Mouse (Mus musculus): ENCODE data around the gene Plb1. TPM values are rescaled to one million over a fixed set of nuclear protein-coding genes. Genes with fewer than 3 reads are reported as not detected.

The Plb1 gene
- polyA plus RNA-seq (2012; rRNA removed): 0.10 and 0.34 TPM in 2 replicates

DNA sequence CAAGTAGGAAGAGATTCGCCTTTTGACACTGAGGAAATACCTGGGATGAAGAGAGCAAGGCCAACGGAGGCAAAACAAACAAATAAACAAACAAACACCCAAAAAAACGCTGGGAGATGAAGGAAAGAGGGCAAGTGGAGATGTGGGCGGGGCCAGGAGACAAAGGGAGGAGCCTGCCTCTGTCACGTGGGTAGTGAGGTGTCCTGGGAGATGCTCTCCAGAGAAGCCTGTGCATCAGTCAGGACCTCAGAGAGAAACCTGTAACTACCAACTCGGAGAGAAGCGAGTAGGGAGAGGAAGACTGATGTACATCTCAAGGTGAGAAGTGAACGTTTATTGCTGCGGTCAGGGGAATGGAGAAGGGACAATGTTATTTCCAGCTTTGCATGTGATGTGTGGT, at the start of gene Plb1:
Plb1 (plus strand) TSS at position 235 of the 400 bp plus-strand sequence.
- no peak for TF ChIP-seq CTCF (IDR thresholded peaks at IDR 0.05; ENCODE audit: borderline replicate concordance, extremely low read depth, insufficient read depth, insufficient read length)
- TF ChIP-seq POLR2A (IDR thresholded peaks at IDR 0.05; ENCODE audit: borderline replicate concordance, extremely low read depth, insufficient read depth, insufficient read length, poor library complexity, severe bottlenecking): no peak
- DNase-seq (ENCODE audit: low read depth): no peak

DNA sequence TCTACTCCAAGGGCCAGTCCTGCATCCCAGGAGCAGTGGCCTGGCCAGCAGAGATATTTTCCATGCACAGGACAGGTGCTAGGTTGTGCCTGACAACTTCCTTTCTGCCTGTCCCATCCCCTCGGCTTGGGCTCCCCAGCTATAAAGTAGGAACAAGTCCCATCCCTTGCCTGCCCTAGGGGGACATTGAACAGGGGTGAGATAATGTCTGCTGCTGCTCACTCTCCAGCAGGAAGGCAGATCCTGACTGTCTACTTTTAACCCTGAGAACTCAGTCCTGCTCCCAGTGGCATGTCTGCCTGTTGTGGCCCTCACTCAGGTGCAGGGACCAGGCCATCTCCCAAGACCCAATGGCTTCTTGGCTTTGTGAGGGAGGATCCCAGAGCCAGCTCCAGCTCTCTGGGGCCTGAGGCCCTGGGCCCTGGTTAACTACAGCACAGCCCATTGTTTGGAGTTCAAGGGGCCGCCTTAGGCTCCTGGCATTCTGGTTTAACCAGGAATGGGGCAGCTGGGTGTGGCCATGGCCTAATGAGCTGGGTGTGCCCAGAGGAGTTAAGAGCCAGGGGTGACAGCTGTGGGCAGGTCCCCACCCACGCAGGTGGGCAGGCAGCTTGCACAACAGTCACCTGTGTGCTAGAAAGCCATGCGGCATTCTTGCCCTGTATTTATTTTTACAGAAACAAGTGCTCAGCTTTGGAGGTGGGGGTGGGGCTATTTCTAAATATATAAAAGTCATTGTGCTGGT, 49.5 kb upstream of the Plb1 start:
- TF ChIP-seq POLR2A (IDR thresholded peaks at IDR 0.05; ENCODE audit: borderline replicate concordance, extremely low read depth, insufficient read depth, insufficient read length, poor library complexity, severe bottlenecking): no peak
- no peak for TF ChIP-seq CTCF (IDR thresholded peaks at IDR 0.05; ENCODE audit: borderline replicate concordance, extremely low read depth, insufficient read depth, insufficient read length)
- DNase-seq (ENCODE audit: low read depth): no peak

DNA sequence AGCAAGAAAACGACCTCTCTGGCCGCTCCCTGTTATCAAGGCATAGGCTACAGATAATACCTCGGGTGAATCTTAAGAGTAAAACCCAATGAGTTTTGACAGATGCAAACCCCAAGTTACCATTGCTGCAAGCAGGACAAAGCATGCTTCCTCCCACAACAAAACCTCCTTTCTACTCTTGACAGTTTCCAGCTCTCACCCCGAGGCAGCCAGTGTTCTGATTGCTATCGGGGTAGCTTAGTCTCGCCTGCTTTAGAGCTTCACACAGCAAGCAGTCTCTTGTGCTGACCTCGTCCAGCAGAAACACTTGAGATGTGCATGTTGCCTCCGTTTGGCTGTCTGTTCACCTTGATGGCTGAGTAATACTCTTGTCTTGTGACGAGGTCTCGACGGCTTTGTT, 44.8 kb upstream of the Plb1 start:
- DNase-seq (ENCODE audit: low read depth): no peak
- TF ChIP-seq POLR2A (IDR thresholded peaks at IDR 0.05; ENCODE audit: borderline replicate concordance, extremely low read depth, insufficient read depth, insufficient read length, poor library complexity, severe bottlenecking) (no peak), CTCF (IDR thresholded peaks at IDR 0.05; ENCODE audit: borderline replicate concordance, extremely low read depth, insufficient read depth, insufficient read length) (no peak)

- DNase-seq (ENCODE audit: low read depth): no peak
- TF ChIP-seq POLR2A (IDR thresholded peaks at IDR 0.05; ENCODE audit: borderline replicate concordance, extremely low read depth, insufficient read depth, insufficient read length, poor library complexity, severe bottlenecking): no peak
- TF ChIP-seq CTCF (IDR thresholded peaks at IDR 0.05; ENCODE audit: borderline replicate concordance, extremely low read depth, insufficient read depth, insufficient read length): no peak
Observed at GRCm38 (mm10) chr5:32191259-32191658, 41.2 kb upstream of the Plb1 start.

DNA sequence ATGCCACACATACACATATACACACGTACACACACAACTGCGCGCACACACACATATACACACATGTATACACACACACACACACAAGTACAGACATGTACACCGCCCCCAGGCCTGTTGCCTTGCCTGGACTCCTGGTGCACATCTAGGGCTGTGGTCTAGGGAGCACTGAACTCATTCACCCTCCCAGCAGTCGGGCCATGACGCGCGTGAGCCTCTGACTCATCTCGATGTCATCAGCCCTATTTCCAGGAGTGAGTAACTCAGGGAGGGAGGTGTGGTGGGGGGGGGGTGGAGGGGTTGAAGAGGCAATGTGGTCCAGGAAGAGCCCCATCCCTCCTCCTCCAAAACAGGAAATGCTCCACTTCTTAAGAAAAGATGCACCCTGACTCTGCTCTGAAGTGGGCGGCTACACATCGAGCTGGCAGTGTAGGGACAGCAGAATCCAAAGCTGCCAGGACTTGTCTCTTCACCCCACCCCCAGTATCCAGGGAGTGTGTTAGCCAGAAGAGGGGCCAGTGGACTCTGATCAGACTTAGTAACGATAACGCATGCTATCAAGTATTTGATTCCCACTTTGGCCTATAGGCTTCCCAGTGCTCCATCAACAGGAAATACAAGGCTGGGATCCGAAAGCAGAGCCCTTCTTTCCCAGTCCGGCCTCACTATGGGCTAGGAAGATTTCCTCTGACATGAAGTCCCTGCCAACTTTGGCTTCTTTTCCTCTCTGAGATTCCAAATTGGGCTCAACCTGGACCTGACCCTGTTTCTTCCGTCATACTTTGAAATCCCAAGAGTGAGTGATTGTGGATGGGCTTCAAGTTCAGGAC, 40.3 kb upstream of the Plb1 start:
- TF ChIP-seq CTCF (IDR thresholded peaks at IDR 0.05; ENCODE audit: borderline replicate concordance, extremely low read depth, insufficient read depth, insufficient read length) (no peak), POLR2A (IDR thresholded peaks at IDR 0.05; ENCODE audit: borderline replicate concordance, extremely low read depth, insufficient read depth, insufficient read length, poor library complexity, severe bottlenecking) (no peak)
- no peak for DNase-seq (ENCODE audit: low read depth)

GRCm38 (mm10) chr5:32194236-32194635, 38.3 kb upstream of the Plb1 start:
- TF ChIP-seq POLR2A (IDR thresholded peaks at IDR 0.05; ENCODE audit: borderline replicate concordance, extremely low read depth, insufficient read depth, insufficient read length, poor library complexity, severe bottlenecking) (no peak), CTCF (IDR thresholded peaks at IDR 0.05; ENCODE audit: borderline replicate concordance, extremely low read depth, insufficient read depth, insufficient read length) (no peak)
- no peak for DNase-seq (ENCODE audit: low read depth)

DNA sequence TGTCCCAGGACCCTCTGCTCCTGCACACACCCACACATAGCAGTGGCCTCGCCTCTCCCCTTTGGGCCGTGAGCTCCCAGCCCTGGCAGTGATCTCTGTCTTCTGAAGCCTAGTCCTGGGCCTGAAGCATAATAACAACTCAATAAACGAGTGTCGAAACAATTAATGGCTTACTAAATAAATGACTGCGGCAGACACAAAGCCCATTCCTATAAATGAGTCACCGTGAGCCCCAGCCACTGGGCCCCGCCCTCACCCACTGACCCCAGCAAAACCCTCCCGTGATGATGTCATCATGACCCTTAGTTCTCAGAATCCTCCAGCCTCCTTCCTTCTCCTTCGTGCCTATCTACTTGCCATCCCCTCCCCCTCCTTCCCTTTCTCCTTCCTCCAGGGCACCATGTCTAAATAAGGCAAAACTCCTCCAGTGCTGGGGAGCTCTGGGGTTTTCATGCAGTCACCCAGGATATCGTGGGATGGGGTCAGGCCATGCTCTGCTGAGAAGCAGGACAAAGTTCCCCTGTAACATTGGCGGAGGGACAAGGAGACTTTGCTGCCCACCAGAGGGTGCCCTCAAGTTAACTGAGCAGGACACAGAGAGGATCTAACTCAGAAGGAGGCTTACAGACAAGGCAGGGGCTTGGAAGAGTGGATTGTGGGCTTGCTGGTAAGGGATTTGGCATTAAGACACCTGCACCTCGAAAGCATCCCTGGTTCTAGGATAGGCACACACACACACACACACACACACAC, 36.5 kb upstream of the Plb1 start:
- no peak for DNase-seq (ENCODE audit: low read depth)
- TF ChIP-seq CTCF (IDR thresholded peaks at IDR 0.05; ENCODE audit: borderline replicate concordance, extremely low read depth, insufficient read depth, insufficient read length): no peak
- TF ChIP-seq POLR2A (IDR thresholded peaks at IDR 0.05; ENCODE audit: borderline replicate concordance, extremely low read depth, insufficient read depth, insufficient read length, poor library complexity, severe bottlenecking): no peak

DNA sequence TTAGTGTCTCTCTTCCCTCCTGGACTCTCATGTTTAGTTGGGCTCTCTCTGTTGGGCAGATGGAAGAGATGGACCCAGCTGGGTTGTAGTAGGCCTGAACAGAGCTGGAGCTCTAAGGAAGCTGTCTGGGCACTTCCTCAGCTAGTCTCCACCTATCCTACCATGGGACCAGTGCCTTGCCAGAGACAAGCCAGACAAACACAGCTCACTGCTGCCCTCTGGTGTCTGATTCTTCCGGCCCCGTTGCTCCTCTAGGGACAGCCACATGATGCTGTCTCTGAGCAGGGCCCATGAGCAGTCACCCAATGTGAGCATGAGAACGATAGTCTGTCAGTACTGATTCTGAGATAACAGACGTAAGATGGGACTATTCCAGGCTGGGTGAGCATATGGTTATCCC, 34.8 kb upstream of the Plb1 start:
- DNase-seq (ENCODE audit: low read depth): peak; percentile 79
- TF ChIP-seq POLR2A (IDR thresholded peaks at IDR 0.05; ENCODE audit: borderline replicate concordance, extremely low read depth, insufficient read depth, insufficient read length, poor library complexity, severe bottlenecking) (no peak), CTCF (IDR thresholded peaks at IDR 0.05; ENCODE audit: borderline replicate concordance, extremely low read depth, insufficient read depth, insufficient read length) (peak; percentile 86)

DNA sequence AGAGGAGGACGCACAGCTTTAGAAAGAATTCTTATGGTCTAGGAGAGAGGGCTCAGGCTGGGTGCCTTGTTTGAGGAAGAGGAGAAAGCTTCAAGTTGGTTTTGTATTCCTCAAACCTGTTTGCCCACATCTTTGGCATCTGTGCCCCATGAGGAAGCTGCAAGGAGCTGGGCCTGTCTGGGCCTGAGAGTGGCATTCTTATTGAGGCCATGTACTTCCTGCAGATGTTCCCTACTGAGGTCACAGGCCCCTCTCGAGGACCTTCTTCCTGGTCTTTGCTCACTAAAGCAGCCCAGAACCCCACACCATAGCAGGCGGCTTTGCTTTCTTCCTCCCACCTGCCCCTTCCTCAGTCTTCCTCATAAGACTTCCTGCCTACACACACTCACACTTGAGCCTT, 33.4 kb upstream of the Plb1 start:
- TF ChIP-seq POLR2A (IDR thresholded peaks at IDR 0.05; ENCODE audit: borderline replicate concordance, extremely low read depth, insufficient read depth, insufficient read length, poor library complexity, severe bottlenecking): no peak
- no peak for TF ChIP-seq CTCF (IDR thresholded peaks at IDR 0.05; ENCODE audit: borderline replicate concordance, extremely low read depth, insufficient read depth, insufficient read length)
- DNase-seq (ENCODE audit: low read depth): no peak

GRCm38 (mm10) chr5:32199594-32199993, 32.9 kb upstream of the Plb1 start:
- no peak for DNase-seq (ENCODE audit: low read depth)
- TF ChIP-seq CTCF (IDR thresholded peaks at IDR 0.05; ENCODE audit: borderline replicate concordance, extremely low read depth, insufficient read depth, insufficient read length): no peak
- TF ChIP-seq POLR2A (IDR thresholded peaks at IDR 0.05; ENCODE audit: borderline replicate concordance, extremely low read depth, insufficient read depth, insufficient read length, poor library complexity, severe bottlenecking): no peak

DNA sequence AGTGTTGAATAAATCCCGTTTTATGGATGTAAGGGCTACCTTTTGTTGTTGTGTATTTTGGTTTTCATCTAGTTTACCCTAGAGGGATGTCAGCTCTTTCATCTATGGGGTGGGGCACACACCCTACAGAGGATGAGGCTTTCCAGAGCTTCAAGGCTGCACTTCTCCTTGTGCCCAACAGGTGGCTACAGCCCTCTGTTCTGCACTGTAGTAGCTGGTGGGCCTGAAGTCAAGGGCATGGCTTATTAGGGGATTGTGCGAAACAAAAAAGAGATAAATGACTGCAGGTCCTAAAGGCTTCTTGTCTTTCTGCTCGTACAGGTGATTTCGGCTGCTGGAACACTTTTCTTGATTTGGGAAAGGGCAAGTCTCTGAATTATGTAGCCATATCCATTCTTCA, 27.9 kb upstream of the Plb1 start:
- peak; percentile 5 for DNase-seq (ENCODE audit: low read depth)
- peak; percentile 69; the same call in 1 of the 2 replicates for TF ChIP-seq CTCF (IDR thresholded peaks at IDR 0.05; ENCODE audit: borderline replicate concordance, extremely low read depth, insufficient read depth, insufficient read length)
- no peak for TF ChIP-seq POLR2A (IDR thresholded peaks at IDR 0.05; ENCODE audit: borderline replicate concordance, extremely low read depth, insufficient read depth, insufficient read length, poor library complexity, severe bottlenecking)

Data from brain, embryonic 14.5 days (tissue).